Mouse (Mus musculus) CH12.LX (cell line): Measurements from ENCODE around the gene Uap1l1. TPM values are rescaled to one million over a fixed set of nuclear protein-coding genes. Genes with fewer than 3 reads are reported as not detected.

Experiments
- DNase-seq: peaks from one replicate; pipeline ENCODE4 v3.0.0-alpha.2; 2013; ENCODE audit errors: extremely low read depth
- H3K27ac ChIP-seq: 2 replicates; pipeline ENCODE4 v1.5.1; 2012; ENCODE audit warnings: low read depth, mild to moderate bottlenecking, control low read depth, moderate library complexity; ENCODE audit not compliant: insufficient read depth
- H3K27me3 ChIP-seq: replicated peaks from 2 replicates; pipeline ENCODE3; 2012; ENCODE audit warnings: inconsistent platforms
- H3K36me3 ChIP-seq, 2 experiments: replicated peaks in 1 of 2; 2 replicates each; pipeline versions ENCODE3 to v1.6.1; 2012; ENCODE audit warnings: inconsistent platforms in 1 of 2, low read length in 1 of 2, mild to moderate bottlenecking in 1 of 2, mixed read lengths in 1 of 2, moderate library complexity in 1 of 2; ENCODE audit not compliant: control insufficient read depth in 1 of 2, insufficient read depth in 1 of 2
- H3K4me1 ChIP-seq, 2 experiments: 2 replicates each; pipeline ENCODE4 v1.6.1; 2012; ENCODE audit warnings: inconsistent platforms in 1 of 2, moderate library complexity in 1 of 2; ENCODE audit not compliant: insufficient read depth in 2 of 2, control insufficient read depth in 1 of 2
- H3K4me2 ChIP-seq: 2 replicates; pipeline ENCODE4 v1.6.1; 2012; ENCODE audit warnings: low read depth, mild to moderate bottlenecking, control low read depth; ENCODE audit not compliant: poor library complexity, insufficient read depth, severe bottlenecking
- H3K4me3 ChIP-seq, 3 experiments: fragments of 150-350 bp in 1 of 3; sonication (generic) in 1 of 3; replicated peaks in 1 of 3; 2 replicates each; pipeline versions ENCODE3 to v1.5.1; 2011 to 2012; ENCODE audit warnings: low read depth in 2 of 3, low read length in 2 of 3, mild to moderate bottlenecking in 2 of 3, moderate library complexity in 2 of 3, control low read depth in 1 of 3, improper control_type of control experiment in 1 of 3, inconsistent platforms in 1 of 3, mixed read lengths in 1 of 3; ENCODE audit not compliant: poor library complexity in 1 of 3
- H3K79me2 ChIP-seq: replicated peaks from 2 replicates; pipeline ENCODE4 v1.6.1; 2012; ENCODE audit warnings: mild to moderate bottlenecking, moderate library complexity; ENCODE audit not compliant: control insufficient read depth, poor library complexity, insufficient read depth, severe bottlenecking; ENCODE audit errors: extremely low read depth
- H3K9ac ChIP-seq: 2 replicates; pipeline ENCODE4 v1.6.1; 2012; ENCODE audit warnings: low read depth, mild to moderate bottlenecking, control low read depth, moderate library complexity; ENCODE audit not compliant: insufficient read depth
- H3K9me3 ChIP-seq: replicated peaks from 2 replicates; pipeline ENCODE3; 2012; ENCODE audit warnings: low read length, inconsistent platforms, mixed read lengths
- BHLHE40 ChIP-seq: IDR thresholded peaks from 2 replicates; pipeline ENCODE4 v1.6.1; 2011; ENCODE audit warnings: mild to moderate bottlenecking, low read depth, low read length, improper control_type of control experiment
- CHD1 ChIP-seq: IDR thresholded peaks from 2 replicates; pipeline ENCODE4 v1.6.1; 2012; ENCODE audit warnings: low read depth, low read length, improper control_type of control experiment, inconsistent platforms
- CHD2 ChIP-seq: IDR thresholded peaks from 2 replicates; pipeline ENCODE4 v1.6.1; 2011; ENCODE audit warnings: low read length, improper control_type of control experiment
- CTCF ChIP-seq, 2 experiments: IDR thresholded peaks in 1 of 2; conservative IDR thresholded peaks in 1 of 2; 2 replicates each; pipeline ENCODE4 v1.5.1; 2011 to 2012; ENCODE audit warnings: low read depth in 2 of 2, low read length in 2 of 2, improper control_type of control experiment in 1 of 2, inconsistent platforms in 1 of 2, mild to moderate bottlenecking in 1 of 2, moderate library complexity in 1 of 2
- E2F4 ChIP-seq: IDR thresholded peaks from 2 replicates; pipeline ENCODE4 v1.6.1; 2011; ENCODE audit warnings: low read depth, low read length, improper control_type of control experiment; ENCODE audit not compliant: insufficient replicate concordance
- ELF1 ChIP-seq: IDR thresholded peaks from 2 replicates; pipeline ENCODE4 v1.6.1; 2014; ENCODE audit warnings: low read depth, mild to moderate bottlenecking, inconsistent platforms, low read length, improper control_type of control experiment
- ETS1 ChIP-seq: conservative IDR thresholded peaks from 2 replicates; pipeline ENCODE4 v1.6.1; 2012; ENCODE audit warnings: low read depth, mild to moderate bottlenecking, inconsistent platforms, low read length, improper control_type of control experiment, moderate library complexity
- JUND ChIP-seq: conservative IDR thresholded peaks from 2 replicates; pipeline ENCODE4 v1.6.1; 2011; ENCODE audit warnings: low read depth, low read length, improper control_type of control experiment
- KAT2A ChIP-seq: IDR thresholded peaks from 2 replicates; pipeline ENCODE4 v1.6.1; 2012; ENCODE audit warnings: low read length, improper control_type of control experiment, inconsistent platforms; ENCODE audit not compliant: insufficient replicate concordance
- MAX ChIP-seq: IDR thresholded peaks from 2 replicates; pipeline ENCODE4 v1.6.1; 2011; ENCODE audit warnings: low read length, improper control_type of control experiment
- MAZ ChIP-seq: IDR thresholded peaks from 2 replicates; pipeline ENCODE4 v1.6.1; 2012; ENCODE audit warnings: low read depth, mild to moderate bottlenecking, inconsistent platforms, low read length, improper control_type of control experiment, moderate library complexity
- MXI1 ChIP-seq: IDR thresholded peaks from 2 replicates; pipeline ENCODE4 v1.6.1; 2011; ENCODE audit warnings: mild to moderate bottlenecking, low read depth, low read length, improper control_type of control experiment
- MYC ChIP-seq: IDR thresholded peaks from 2 replicates; pipeline ENCODE4 v1.6.1; 2011; ENCODE audit warnings: low read depth, mild to moderate bottlenecking, improper control_type of control experiment, low read length
- NELFE ChIP-seq: IDR thresholded peaks from 2 replicates; pipeline ENCODE4 v1.6.1; 2011; ENCODE audit warnings: low read depth, low read length, improper control_type of control experiment
- PAX5 ChIP-seq: IDR thresholded peaks from 2 replicates; pipeline ENCODE4 v1.6.1; 2012; ENCODE audit warnings: low read length, inconsistent platforms, mixed read lengths
- POLR2AphosphoS2 ChIP-seq: IDR thresholded peaks from 2 replicates; pipeline ENCODE4 v1.6.1; 2011; ENCODE audit warnings: low read depth, low read length, improper control_type of control experiment
- RAD21 ChIP-seq: IDR thresholded peaks from 2 replicates; pipeline ENCODE4 v1.6.1; 2011; ENCODE audit warnings: low read depth, mild to moderate bottlenecking, low read length, improper control_type of control experiment, moderate library complexity
- RCOR1 ChIP-seq: conservative IDR thresholded peaks from 2 replicates; pipeline ENCODE4 v1.6.1; 2012; ENCODE audit warnings: low read depth, mild to moderate bottlenecking, inconsistent platforms, low read length, improper control_type of control experiment
- SIN3A ChIP-seq: IDR thresholded peaks from 2 replicates; pipeline ENCODE4 v1.6.1; 2012; ENCODE audit warnings: low read length, improper control_type of control experiment, inconsistent platforms
- SMC3 ChIP-seq: IDR thresholded peaks from 2 replicates; pipeline ENCODE4 v1.6.1; 2011; ENCODE audit warnings: low read depth, low read length, improper control_type of control experiment
- TBP ChIP-seq: conservative IDR thresholded peaks from 2 replicates; pipeline ENCODE4 v1.6.1; 2011; ENCODE audit warnings: low read depth, low read length, improper control_type of control experiment
- TCF12 ChIP-seq: IDR thresholded peaks from 2 replicates; pipeline ENCODE4 v1.6.1; 2014; ENCODE audit warnings: low read depth, mild to moderate bottlenecking, inconsistent platforms, low read length, improper control_type of control experiment
- UBTF ChIP-seq: IDR thresholded peaks from 2 replicates; pipeline ENCODE4 v1.6.1; 2012; ENCODE audit warnings: low read depth, mild to moderate bottlenecking, inconsistent platforms, low read length, improper control_type of control experiment, moderate library complexity
- ZKSCAN1 ChIP-seq: IDR thresholded peaks from 2 replicates; pipeline ENCODE4 v1.6.1; 2012; ENCODE audit warnings: low read depth, inconsistent platforms, low read length, improper control_type of control experiment, borderline replicate concordance
- ZNF384 ChIP-seq: IDR thresholded peaks from 2 replicates; pipeline ENCODE4 v1.6.1; 2012; ENCODE audit warnings: low read depth, low read length, improper control_type of control experiment, inconsistent platforms
- dilution Hi-C: fragments of 300-500 bp; cut with MboI; formaldehyde crosslinking; loops from 2 replicates; pipeline ENCODE4 v1.14.3; 2020; ENCODE audit warnings: low sequenced_read_pairs; ENCODE audit not compliant: extremely low pct_unique_long_range_greater_than_20kb, extremely low pct_ligation_motif_present
- in situ Hi-C: fragments of 300-500 bp; cut with MboI; formaldehyde crosslinking; loops from 3 replicates; pipeline ENCODE4 v1.14.3; 2019; ENCODE audit warnings: low sequenced_read_pairs, low pct_ligation_motif_present, low pct_unique_long_range_greater_than_20kb, mixed read lengths
- polyA plus RNA-seq: library from polyadenylated mRNA; unstranded; fragments of >175 nt; gene quantifications from 2 replicates; pipeline ENCODE4 v1.2.1, GENCODE M21; 2012; ENCODE audit warnings: low read depth; ENCODE audit not compliant: insufficient read length
- total RNA-seq, 2 experiments: library from RNA; depleted of rRNA; stranded (reverse); fragments of 300-350 nt in 1 of 2; fragments of >200 nt in 1 of 2; gene quantifications; 2 replicates each; pipeline ENCODE4 v1.2.3; 2012 to 2014

Uap1l1 gene
- total and polyA plus RNA-seq, 3 experiments, result 4.3 to 30.8 (median 14.5) TPM

GRCm38 (mm10) chr2:25331470-25331869 lies 34.0 kb downstream of the Uap1l1 start (continued):
- no peak for TF ChIP-seq MAZ
- TF ChIP-seq PAX5, result no peak
- no peak for TF ChIP-seq TCF12
- no peak for TF ChIP-seq CHD2
- no peak for TF ChIP-seq CHD1
- TF ChIP-seq SIN3A, result 0 out of 2 replicates have a peak, but pooled peaks have one; percentile 28
- TF ChIP-seq ZKSCAN1, result no peak
- no peak for TF ChIP-seq BHLHE40
- no peak for TF ChIP-seq ELF1

GRCm38 (mm10) chr2:25328440-25328839 lies 37.0 kb downstream of the Uap1l1 start:
- H3K27ac ChIP-seq, result no peak overlapping the region
- no peaks in the 10 kb centered on the region for H3K9me3 ChIP-seq
- H3K27me3 ChIP-seq, result peaks cover 16% of the 10 kb centered on the region
- peaks cover 11% of the 10 kb centered on the region for H3K79me2 ChIP-seq
- dilution Hi-C loops (no loop called here), in situ Hi-C loops (no loop called here)
- H3K4me1 ChIP-seq, result peaks cover under 1 to 8% of the 10 kb centered on the region in 2 experiments
- no peak overlapping the region for H3K4me2 ChIP-seq
- peak; percentile 55 for DNase-seq
- no peak overlapping the region for H3K4me3 ChIP-seq
- no peak overlapping the region for H3K9ac ChIP-seq
- TF ChIP-seq UBTF (no peak), RAD21 (peak; percentile 68), SMC3 (peak; percentile 58), MAZ (no peak), CTCF (conservative IDR thresholded peaks at IDR 0.05 in 1 of 2, IDR thresholded peaks at IDR 0.05 in 1 of 2; ENCODE audit: low read depth in 2 of 2, low read length in 2 of 2) (peak; percentile 39 to 81; a peak in 2 of 4 replicates)
- H3K36me3 ChIP-seq, result peaks cover 0 to under 1% of the 10 kb centered on the region in 2 experiments

- dilution Hi-C loops, result no loop called here
- Histone ChIP-seq H3K27me3 (peaks cover 31% of the 10 kb centered on the region), H3K9ac (no peak overlapping the region), H3K36me3 (no peaks in the 10 kb centered on the region), H3K79me2 (no peaks in the 10 kb centered on the region), H3K4me1 (peaks cover 0 to 1% of the 10 kb centered on the region in 2 experiments; a peak in 2 of 4 replicates), H3K4me3 (no peak overlapping the region), H3K4me2 (no peak overlapping the region), H3K27ac (no peak overlapping the region), H3K9me3 (peaks cover 3% of the 10 kb centered on the region)
- no peak for DNase-seq
- in situ Hi-C loops, result no loop called here
- TF ChIP-seq NELFE (no peak), CHD2 (no peak), ZKSCAN1 (no peak), ZNF384 (no peak), ETS1 (no peak), E2F4 (no peak), KAT2A (no peak), TBP (no peak), POLR2AphosphoS2 (no peak), JUND (no peak), MAX (no peak), BHLHE40 (no peak), UBTF (no peak), MXI1 (no peak), SMC3 (no peak), RCOR1 (no peak), MYC (no peak)
Observed at GRCm38 (mm10) chr2:25326036-25326435, 39.4 kb downstream of the Uap1l1 start.
